Mouse (Mus musculus) lung, adult 2 months (tissue): Measurements from ENCODE around the gene Perp. TPM values are rescaled to one million over a fixed set of nuclear protein-coding genes. Genes with fewer than 3 reads are reported as not detected.

Source experiments
- DNase-seq: peaks from one replicate; pipeline ENCODE4 v3.0.0; 2022
- H3K4me1 ChIP-seq: fragments of 200-500 bp; 2 replicates; pipeline ENCODE4 v1.6.1; 2011; ENCODE audit warnings: low read length; ENCODE audit not compliant: control insufficient read depth, insufficient read depth
- H3K4me3 ChIP-seq: fragments of 200-500 bp; replicated peaks from 2 replicates; pipeline ENCODE3; 2011; ENCODE audit warnings: low read depth, mild to moderate bottlenecking, control low read depth, low read length; ENCODE audit errors: extremely low read depth
- CTCF ChIP-seq: fragments of 200-500 bp; IDR thresholded peaks from 2 replicates; pipeline ENCODE4 v1.5.1; 2011; ENCODE audit warnings: mild to moderate bottlenecking, low read length, control low read depth; ENCODE audit not compliant: insufficient read depth
- POLR2A ChIP-seq: fragments of 200-500 bp; IDR thresholded peaks from 2 replicates; pipeline ENCODE4 v1.6.1; 2011; ENCODE audit warnings: low read depth, mild to moderate bottlenecking, control low read depth, low read length, borderline replicate concordance; ENCODE audit errors: extremely low read depth
- WGBS: fragments of 180-500 bp; shearing (Covaris S2); methylation state at CpG from one replicate; pipeline ENCODE4 v1.1.7; 2018; 5-methylcytosine and 5-hydroxymethylcytosine counted together
- polyA plus RNA-seq: library from polyadenylated mRNA; depleted of rRNA; stranded (reverse); fragments of >200 nt; gene quantifications from 2 replicates; pipeline ENCODE4 v1.2.3, GENCODE M21; 2012; rRNA removed

Perp gene
- polyA plus RNA-seq, 1 experiment: 154 TPM

DNA sequence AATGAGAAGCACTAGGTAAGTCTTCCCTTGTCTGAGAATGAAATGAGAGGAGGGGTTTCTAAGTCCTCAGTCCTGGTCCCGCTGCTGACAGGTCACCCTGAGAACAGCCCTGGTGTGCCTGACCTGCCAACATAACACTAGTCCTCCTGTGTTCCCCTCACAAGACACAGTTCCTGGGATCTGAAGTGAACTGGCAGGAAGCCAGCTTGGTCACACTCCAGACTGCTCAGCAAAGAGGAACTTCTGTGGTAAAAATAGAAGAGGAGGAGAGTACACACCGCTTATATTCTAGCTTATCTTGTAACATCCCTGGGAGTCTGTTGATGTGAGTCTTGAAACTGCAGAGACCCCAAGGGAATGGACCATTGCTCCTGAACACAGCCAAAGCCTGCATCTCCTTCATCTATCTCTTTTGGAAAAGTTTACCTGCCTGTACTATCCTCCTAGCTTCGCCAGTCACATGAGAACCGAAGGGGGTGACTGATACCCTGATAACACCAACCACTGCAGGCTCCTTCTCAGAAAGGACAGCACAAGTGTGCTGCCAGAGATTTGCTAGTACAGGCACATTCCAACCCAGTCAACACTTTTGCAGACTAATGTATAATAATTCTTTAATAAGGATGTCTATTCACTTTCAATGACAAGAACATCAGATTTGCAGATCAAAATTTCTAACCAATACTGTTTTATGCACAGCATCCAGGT, 42.3 kb downstream of the Perp start:
- peak; percentile 21 for DNase-seq
- no peaks in the 10 kb centered on the region for H3K4me1 ChIP-seq
- H3K4me3 ChIP-seq: no peak overlapping the region
- TF ChIP-seq CTCF (no peak), POLR2A (no peak)
- 49% methylated on average over 4 of the region's 4 CpGs for WGBS

DNA sequence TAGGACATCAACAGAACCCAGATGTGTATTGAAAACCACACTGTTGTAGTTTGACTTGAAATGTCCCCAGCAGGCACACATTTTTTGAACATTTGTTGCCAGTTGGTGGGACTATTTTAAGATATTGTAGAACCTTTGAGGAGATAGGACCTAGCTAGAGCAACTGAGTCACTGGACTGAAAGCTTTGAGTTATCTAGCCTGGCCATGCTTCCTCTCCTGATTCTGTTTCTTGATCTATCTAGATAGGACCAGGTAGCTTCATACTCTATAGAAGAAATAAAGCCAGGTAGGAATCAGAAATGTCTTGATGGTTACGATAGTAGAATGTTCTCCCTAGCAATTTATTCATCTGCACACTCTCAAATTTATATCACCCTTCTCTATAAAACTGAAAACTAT, 43.9 kb downstream of the Perp start:
- TF ChIP-seq CTCF: no peak
- no peak for TF ChIP-seq POLR2A
- Histone ChIP-seq H3K4me3 (no peak overlapping the region), H3K4me1 (no peaks in the 10 kb centered on the region)
- WGBS: 97% methylated on average over 1 of the region's 1 CpGs
- no peak for DNase-seq

DNA sequence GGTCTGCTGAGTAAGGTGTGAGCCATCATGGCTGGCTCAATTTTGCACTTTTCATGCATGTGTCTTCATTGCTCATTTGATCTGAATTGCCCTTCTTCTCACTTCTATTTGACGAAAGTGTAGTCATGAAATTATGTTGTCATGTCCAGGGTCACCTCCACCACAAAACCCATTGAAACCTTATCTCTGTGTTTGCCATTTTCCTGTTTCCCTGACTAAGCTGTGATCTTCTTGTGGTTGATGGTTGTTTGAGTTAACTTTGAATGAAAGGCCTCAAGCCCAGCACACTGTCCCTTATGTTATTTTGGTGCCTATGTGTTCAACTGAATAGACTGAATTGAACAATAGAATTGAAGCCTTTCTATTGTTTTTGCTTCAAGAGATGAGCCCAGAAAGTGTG, 44.4 kb downstream of the Perp start:
- Histone ChIP-seq H3K4me3 (no peak overlapping the region), H3K4me1 (no peaks in the 10 kb centered on the region)
- 81% methylated on average over 1 of the region's 1 CpGs for WGBS
- TF ChIP-seq POLR2A (no peak), CTCF (no peak)
- no peak for DNase-seq

DNA sequence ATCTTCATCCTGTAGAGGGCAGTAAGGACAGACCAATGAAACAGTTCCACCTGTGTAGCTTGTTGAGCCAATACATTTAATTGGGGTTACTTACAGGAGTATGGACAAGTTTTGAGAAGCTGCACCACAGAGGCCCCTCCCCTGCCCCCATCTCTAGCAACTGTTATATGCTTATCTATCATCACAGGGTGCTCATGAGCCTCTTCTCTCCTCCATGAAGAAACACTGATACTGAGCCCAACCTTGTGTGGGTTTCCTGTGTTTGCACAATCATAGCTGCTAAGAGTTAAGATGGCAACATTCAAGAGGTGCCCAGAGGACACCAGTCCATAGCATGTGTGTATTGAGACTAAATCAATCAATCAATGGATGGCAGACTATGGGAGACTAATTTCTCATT, 46.3 kb downstream of the Perp start:
- TF ChIP-seq POLR2A (no peak), CTCF (no peak)
- Histone ChIP-seq H3K4me1 (no peaks in the 10 kb centered on the region), H3K4me3 (no peak overlapping the region)
- DNase-seq: no peak

DNA sequence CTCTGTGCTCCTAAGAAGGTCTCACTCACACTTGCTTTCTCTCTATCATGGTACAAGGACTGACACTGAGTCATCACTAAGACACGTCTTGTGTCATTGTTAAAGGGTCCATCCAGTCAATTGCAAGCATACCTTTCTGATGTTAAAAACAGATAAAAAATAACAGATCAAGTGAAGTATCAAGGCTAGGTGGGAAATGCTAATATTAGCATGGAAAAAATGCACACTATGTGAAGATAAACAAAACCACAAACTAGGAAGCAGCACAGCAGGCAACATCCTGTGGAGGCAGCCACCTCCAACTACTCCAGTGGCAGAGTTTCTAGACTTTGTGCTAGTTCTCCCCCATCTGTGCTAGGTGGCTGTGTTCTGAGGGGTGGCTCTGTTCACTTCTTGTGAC, 47.3 kb downstream of the Perp start:
- H3K4me3 ChIP-seq: no peak overlapping the region
- WGBS: 56% methylated on average over 1 of the region's 1 CpGs
- no peak for DNase-seq
- TF ChIP-seq POLR2A (no peak), CTCF (no peak)
- no peaks in the 10 kb centered on the region for H3K4me1 ChIP-seq

DNA sequence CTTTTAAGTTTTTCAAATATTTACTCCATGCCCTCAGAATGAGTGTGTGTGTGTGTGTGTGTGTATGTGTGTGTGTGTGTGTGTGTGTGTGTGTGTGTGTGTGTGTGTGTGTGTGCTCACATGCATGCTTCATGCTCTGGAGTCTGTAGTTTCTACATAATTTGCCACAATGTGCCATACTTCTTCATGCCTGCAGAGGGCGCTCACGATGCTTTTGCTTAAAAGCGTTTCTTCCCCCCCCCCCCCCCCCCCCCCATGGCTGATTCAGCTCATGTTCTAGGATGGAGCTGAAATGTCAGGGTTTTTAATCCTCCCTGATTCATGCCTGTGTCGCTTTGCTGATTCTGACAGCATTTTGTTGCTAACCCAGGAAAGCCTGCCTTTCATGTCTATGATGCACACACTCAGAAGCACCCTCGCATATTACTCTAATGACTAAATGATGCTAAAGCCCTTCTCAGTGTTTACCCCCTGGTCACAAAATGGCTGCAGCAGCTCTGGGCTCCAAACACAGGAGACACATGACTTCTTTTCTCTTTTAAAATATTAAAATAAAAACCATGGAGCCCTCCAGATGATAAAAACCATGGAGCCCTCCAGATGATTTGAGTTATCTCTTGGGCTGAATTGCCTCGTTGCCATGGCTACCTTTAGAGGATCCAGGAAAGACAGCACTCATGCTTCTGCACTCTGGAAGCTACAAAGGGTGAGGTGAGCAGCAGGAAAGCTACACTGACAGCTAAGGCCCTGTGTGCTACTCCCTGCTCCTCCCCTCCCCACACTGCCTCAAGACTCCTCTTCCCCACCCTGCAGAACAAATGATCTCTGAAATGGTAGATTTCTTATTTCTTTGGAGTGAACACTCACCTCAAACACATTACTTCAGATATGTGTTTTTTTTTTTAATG, 49.7 kb downstream of the Perp start:
- TF ChIP-seq POLR2A (no peak), CTCF (no peak)
- Histone ChIP-seq H3K4me1 (no peaks in the 10 kb centered on the region), H3K4me3 (no peak overlapping the region)
- DNase-seq: no peak
- 37% methylated on average over 6 of the region's 6 CpGs for WGBS

DNA sequence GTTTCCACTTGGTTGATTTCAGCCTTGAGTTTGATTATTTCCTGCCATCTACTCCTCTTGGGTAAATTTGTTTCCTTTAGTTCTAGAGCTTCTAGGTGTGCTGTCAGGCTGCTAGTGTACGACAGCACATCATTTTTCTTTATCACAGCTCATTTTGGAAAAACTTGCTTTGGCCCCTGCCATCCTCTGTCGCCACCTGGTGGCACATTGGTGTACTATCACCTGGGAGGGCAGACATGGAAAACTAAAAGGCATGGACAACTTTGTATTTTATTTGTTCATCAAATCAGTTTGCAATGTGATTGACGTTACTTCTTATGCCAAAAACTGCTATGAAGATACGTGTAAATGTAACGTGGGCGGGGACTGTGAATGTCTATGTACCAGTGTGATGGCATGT, 59.3 kb downstream of the Perp start:
- 20% methylated on average over 6 of the region's 6 CpGs for WGBS
- no peak for TF ChIP-seq POLR2A
- peak; percentile 95 for TF ChIP-seq CTCF
- DNase-seq: peak; percentile 40
- H3K4me3 ChIP-seq: no peak overlapping the region
- no peaks in the 10 kb centered on the region for H3K4me1 ChIP-seq

Other genes starting within 250 kb of the Perp start
- 3.2 and 3.4 TPM in 2 replicates for gene Arfgef3, start 101.1 kb upstream of the Perp start, polyA plus RNA-seq
- gene Gm4922, start 58.2 kb upstream of the Perp start, polyA plus RNA-seq: not detected in 2 replicates
- 5.9 and 7.2 TPM in 2 replicates for gene Tnfaip3, start 170.6 kb downstream of the Perp start, polyA plus RNA-seq